Mouse (Mus musculus): ENCODE results near the gene Ssbp2. TPM values are rescaled to one million over a fixed set of nuclear protein-coding genes. Genes with fewer than 3 reads are reported as not detected.

Gene Ssbp2
- polyA plus RNA-seq, 1 experiment: 75.2 TPM

DNA sequence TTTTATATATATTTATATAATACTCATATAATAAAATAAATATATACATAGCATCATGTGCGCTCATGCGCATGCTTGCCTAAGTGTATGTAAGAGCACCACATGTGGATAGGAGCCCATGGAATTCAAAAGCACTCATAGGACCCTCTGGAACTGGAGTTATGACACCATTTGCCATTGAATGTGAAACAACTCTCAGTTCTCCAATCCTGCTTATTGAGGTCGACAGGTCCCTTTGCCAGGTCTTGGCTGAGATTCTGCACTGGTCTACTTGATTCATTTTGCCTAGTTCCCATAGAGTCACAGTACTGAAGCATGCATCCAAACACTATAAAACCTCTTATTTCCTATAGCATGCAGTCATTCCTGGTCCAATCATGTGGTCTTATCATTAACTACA is 221.4 kb downstream of the Ssbp2 start:
- H3K4me1 ChIP-seq (ENCODE audit: control insufficient read depth, insufficient read depth, low read length): no peaks in the 10 kb centered on the region
- WGBS: 78% methylated on average over 3 of the region's 3 CpGs
- no peaks in the 10 kb centered on the region for H3K27me3 ChIP-seq (ENCODE audit: control insufficient read depth, insufficient read depth, low read length)

DNA sequence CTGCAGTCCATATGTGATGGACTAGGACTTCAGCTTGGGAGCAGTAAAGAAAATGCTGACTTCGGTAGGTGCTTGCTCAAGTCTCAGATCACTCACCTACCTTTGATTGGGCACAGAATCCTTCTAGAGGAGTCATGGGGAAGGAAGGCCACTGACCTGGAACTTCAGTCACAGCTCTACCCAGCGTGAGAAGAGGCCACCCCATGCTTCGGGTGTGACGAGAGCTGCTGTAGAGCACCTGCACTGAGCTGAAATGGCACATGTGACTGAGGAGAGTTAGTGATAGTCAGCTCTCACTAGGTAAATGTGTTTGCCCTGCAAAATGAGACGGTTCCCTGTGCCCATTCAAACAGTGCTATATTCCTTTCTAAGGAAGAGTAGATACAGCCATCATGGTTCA is 230.0 kb downstream of the Ssbp2 start:
- H3K4me1 ChIP-seq (ENCODE audit: control insufficient read depth, insufficient read depth, low read length): no peaks in the 10 kb centered on the region
- no peak for DNase-seq
- no peaks in the 10 kb centered on the region for H3K27me3 ChIP-seq (ENCODE audit: control insufficient read depth, insufficient read depth, low read length)
- no peak overlapping the region for H3K27ac ChIP-seq (ENCODE audit: insufficient read depth, low read length)
- WGBS: 92% methylated on average over 5 of the region's 5 CpGs
- TF ChIP-seq POLR2A (IDR thresholded peaks at IDR 0.05; ENCODE audit: borderline replicate concordance, insufficient read depth, low read length): no peak
- TF ChIP-seq CTCF (IDR thresholded peaks at IDR 0.05; ENCODE audit: borderline replicate concordance, insufficient read depth, low read depth, low read length): no peak
- H3K4me3 ChIP-seq (replicated peaks; ENCODE audit: insufficient read depth, low read depth, low read length): no peak overlapping the region

More for the DNA sequence above, 221.4 kb downstream of the Ssbp2 start:
- no peak for DNase-seq
- Histone ChIP-seq H3K27ac (ENCODE audit: insufficient read depth, low read length) (no peak overlapping the region), H3K4me3 (replicated peaks; ENCODE audit: insufficient read depth, low read depth, low read length) (no peak overlapping the region)
- TF ChIP-seq POLR2A (IDR thresholded peaks at IDR 0.05; ENCODE audit: borderline replicate concordance, insufficient read depth, low read length) (no peak), CTCF (IDR thresholded peaks at IDR 0.05; ENCODE audit: borderline replicate concordance, insufficient read depth, low read depth, low read length) (no peak)

DNA sequence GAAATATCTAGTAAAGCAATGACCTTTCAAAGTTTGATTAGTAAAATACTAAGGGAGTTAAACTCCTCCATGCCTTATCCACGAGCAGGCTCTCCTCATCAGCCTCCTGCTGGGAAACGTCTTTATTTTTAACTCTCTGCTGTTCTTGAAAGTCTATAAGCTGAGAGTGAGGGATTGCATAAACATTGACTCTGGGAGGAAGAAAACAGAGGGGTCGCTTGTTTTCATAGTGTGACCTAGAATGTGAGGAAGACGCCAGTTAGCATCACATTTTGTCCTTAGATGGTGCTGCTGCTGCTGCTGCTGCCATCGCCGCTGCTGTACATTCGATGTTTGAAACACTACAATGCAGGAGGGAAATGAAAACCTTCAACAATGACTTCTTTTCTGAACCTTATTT is 233.5 kb downstream of the Ssbp2 start:
- WGBS: 69% methylated on average over 7 of the region's 7 CpGs
- TF ChIP-seq POLR2A (IDR thresholded peaks at IDR 0.05; ENCODE audit: borderline replicate concordance, insufficient read depth, low read length): no peak
- TF ChIP-seq CTCF (IDR thresholded peaks at IDR 0.05; ENCODE audit: borderline replicate concordance, insufficient read depth, low read depth, low read length): no peak
- H3K4me3 ChIP-seq (replicated peaks; ENCODE audit: insufficient read depth, low read depth, low read length): no peak overlapping the region

DNA sequence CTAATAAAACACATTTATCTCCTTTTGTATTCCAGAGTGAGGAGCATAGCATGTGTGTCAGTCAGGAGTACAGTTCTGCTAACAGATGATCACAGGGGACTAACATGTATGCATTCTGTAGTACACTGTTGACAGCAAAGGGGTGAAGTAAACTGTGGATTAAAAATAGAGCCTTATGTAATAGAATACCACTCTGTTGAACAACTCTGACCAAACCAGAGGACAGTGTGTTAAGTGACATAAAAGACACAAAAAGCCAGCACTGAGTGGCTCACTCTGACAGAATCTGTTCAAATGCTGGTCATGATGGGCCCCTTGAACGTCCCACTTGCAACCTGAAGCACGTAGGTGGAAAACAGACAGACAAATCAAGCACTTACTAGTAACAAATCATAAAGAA is 235.3 kb downstream of the Ssbp2 start:
- 91% methylated on average over 2 of the region's 2 CpGs for WGBS
- Histone ChIP-seq H3K27me3 (ENCODE audit: control insufficient read depth, insufficient read depth, low read length) (no peaks in the 10 kb centered on the region), H3K4me3 (replicated peaks; ENCODE audit: insufficient read depth, low read depth, low read length) (no peak overlapping the region), H3K4me1 (ENCODE audit: control insufficient read depth, insufficient read depth, low read length) (no peaks in the 10 kb centered on the region), H3K27ac (ENCODE audit: insufficient read depth, low read length) (no peak overlapping the region)
- DNase-seq: no peak
- TF ChIP-seq POLR2A (IDR thresholded peaks at IDR 0.05; ENCODE audit: borderline replicate concordance, insufficient read depth, low read length): no peak
- no peak for TF ChIP-seq CTCF (IDR thresholded peaks at IDR 0.05; ENCODE audit: borderline replicate concordance, insufficient read depth, low read depth, low read length)

More for the DNA sequence above, 233.5 kb downstream of the Ssbp2 start:
- no peak for DNase-seq
- H3K27me3 ChIP-seq (ENCODE audit: control insufficient read depth, insufficient read depth, low read length): no peaks in the 10 kb centered on the region
- no peaks in the 10 kb centered on the region for H3K4me1 ChIP-seq (ENCODE audit: control insufficient read depth, insufficient read depth, low read length)
- no peak overlapping the region for H3K27ac ChIP-seq (ENCODE audit: insufficient read depth, low read length)

DNA sequence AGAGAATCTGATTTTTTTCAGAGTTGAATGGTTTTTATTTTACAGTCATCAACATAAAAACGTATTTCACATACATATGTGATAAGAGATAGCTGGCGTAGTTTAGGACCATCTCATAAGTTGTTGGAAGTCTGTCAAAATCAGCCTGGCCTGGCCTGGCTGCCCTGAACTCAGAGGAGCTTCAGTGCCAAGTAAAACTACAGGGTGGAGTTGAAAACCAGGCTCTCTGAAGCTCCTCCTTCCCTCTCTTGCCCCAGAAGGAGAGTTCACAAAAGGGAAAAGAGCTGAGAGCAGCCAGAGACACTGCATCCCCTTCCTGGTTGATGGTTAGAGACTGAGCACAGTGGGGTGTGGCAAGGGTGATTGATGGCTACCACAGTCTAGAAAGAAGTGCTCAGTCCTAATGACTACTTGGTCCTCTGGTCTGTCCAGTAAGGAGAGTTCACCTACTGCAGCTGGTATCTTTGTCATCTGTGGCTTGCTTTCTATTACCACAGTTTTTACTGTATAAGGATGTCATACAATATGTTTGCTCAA is 236.1 kb downstream of the Ssbp2 start:
- TF ChIP-seq CTCF (IDR thresholded peaks at IDR 0.05; ENCODE audit: borderline replicate concordance, insufficient read depth, low read depth, low read length) (no peak), POLR2A (IDR thresholded peaks at IDR 0.05; ENCODE audit: borderline replicate concordance, insufficient read depth, low read length) (no peak)
- Histone ChIP-seq H3K27ac (ENCODE audit: insufficient read depth, low read length) (no peak overlapping the region), H3K27me3 (ENCODE audit: control insufficient read depth, insufficient read depth, low read length) (no peaks in the 10 kb centered on the region), H3K4me1 (ENCODE audit: control insufficient read depth, insufficient read depth, low read length) (no peaks in the 10 kb centered on the region), H3K4me3 (replicated peaks; ENCODE audit: insufficient read depth, low read depth, low read length) (no peak overlapping the region)
- 64% methylated on average over 2 of the region's 2 CpGs for WGBS
- no peak for DNase-seq

DNA sequence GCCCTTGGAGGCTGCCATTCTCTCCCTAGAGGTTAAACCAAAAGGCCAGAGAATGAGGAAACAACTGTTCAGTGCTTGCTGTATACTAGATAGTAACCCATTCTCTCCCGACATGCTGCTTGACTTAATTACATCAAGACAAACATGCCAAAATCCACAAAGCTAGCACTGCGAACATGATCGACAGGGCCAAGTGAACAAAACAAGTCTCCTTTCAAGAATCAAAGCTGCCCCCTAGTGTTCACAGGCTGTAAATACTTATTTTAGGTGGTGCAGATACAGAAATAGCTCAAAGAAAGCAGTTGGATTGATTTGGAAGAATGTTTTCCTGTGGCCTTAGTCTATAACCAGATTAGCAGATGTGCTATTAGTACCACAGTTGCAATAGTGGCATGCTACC is 236.9 kb downstream of the Ssbp2 start:
- no peak for TF ChIP-seq POLR2A (IDR thresholded peaks at IDR 0.05; ENCODE audit: borderline replicate concordance, insufficient read depth, low read length)
- peak; percentile 33; the same call in 1 of the 2 replicates for TF ChIP-seq CTCF (IDR thresholded peaks at IDR 0.05; ENCODE audit: borderline replicate concordance, insufficient read depth, low read depth, low read length)
- Histone ChIP-seq H3K27ac (ENCODE audit: insufficient read depth, low read length) (no peak overlapping the region), H3K4me3 (replicated peaks; ENCODE audit: insufficient read depth, low read depth, low read length) (no peak overlapping the region), H3K27me3 (ENCODE audit: control insufficient read depth, insufficient read depth, low read length) (no peaks in the 10 kb centered on the region), H3K4me1 (ENCODE audit: control insufficient read depth, insufficient read depth, low read length) (no peaks in the 10 kb centered on the region)
- peak in 1 of 2 experiments; percentile 32 for DNase-seq
- WGBS: 11% methylated on average over 3 of the region's 3 CpGs

DNA sequence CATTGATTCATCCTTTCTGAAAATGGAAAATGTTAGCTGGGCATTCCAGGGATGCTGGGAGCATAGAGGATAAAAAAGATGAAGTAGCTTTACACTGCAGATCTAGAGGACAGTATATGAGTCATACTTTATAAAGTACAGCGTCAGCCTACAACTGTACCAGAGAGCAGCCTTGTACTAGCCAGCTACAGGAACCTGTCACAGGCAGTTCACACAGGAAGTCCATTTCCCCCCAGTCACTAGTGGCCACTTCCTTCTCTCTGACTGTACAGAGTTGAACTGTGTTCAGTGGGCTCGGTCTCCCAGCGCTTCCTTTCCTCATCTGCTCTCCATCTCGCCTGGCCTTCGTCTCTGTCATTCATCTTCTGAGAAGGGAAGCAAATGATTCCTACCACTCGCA is 242.3 kb downstream of the Ssbp2 start:
- TF ChIP-seq CTCF (IDR thresholded peaks at IDR 0.05; ENCODE audit: borderline replicate concordance, insufficient read depth, low read depth, low read length) (no peak), POLR2A (IDR thresholded peaks at IDR 0.05; ENCODE audit: borderline replicate concordance, insufficient read depth, low read length) (no peak)
- no peak overlapping the region for H3K27ac ChIP-seq (ENCODE audit: insufficient read depth, low read length)
- H3K27me3 ChIP-seq (ENCODE audit: control insufficient read depth, insufficient read depth, low read length): no peaks in the 10 kb centered on the region
- DNase-seq: no peak
- 87% methylated on average over 6 of the region's 6 CpGs for WGBS
- H3K4me1 ChIP-seq (ENCODE audit: control insufficient read depth, insufficient read depth, low read length): no peaks in the 10 kb centered on the region
- no peak overlapping the region for H3K4me3 ChIP-seq (replicated peaks; ENCODE audit: insufficient read depth, low read depth, low read length)

DNA sequence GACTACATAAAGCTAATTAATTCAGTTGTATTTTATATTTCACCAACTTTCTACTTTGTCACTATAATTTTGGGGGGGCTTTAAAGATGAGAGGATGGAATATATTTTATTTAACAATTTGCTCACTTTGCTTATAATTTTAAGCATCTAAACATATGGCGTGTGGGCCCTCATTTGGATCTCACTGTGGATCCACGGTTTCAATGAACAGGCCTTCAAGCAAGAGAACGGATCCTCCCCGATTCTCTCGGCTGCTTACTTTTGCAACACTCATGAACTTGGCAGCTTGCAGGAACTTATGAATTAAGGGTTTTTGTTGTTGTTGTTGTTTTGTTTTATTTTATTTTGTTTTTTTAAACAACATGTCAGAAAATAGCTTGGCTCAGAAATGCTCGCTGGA is 259.4 kb downstream of the Ssbp2 start:
- DNase-seq: no peak
- Histone ChIP-seq H3K4me3 (replicated peaks; ENCODE audit: insufficient read depth, low read depth, low read length) (no peak overlapping the region), H3K4me1 (ENCODE audit: control insufficient read depth, insufficient read depth, low read length) (no peaks in the 10 kb centered on the region), H3K27me3 (ENCODE audit: control insufficient read depth, insufficient read depth, low read length) (no peaks in the 10 kb centered on the region), H3K27ac (ENCODE audit: insufficient read depth, low read length) (no peak overlapping the region)
- whole genome bisulfite sequencing: 86% methylated on average over 6 of the region's 6 CpGs
- TF ChIP-seq POLR2A (IDR thresholded peaks at IDR 0.05; ENCODE audit: borderline replicate concordance, insufficient read depth, low read length) (no peak), CTCF (IDR thresholded peaks at IDR 0.05; ENCODE audit: borderline replicate concordance, insufficient read depth, low read depth, low read length) (no peak)
